ENCODE assay signal across 29 mouse cellular contexts in genomic region chr8:57650216-57650615, GRCm38 (mm10). TPM values are rescaled to one million over a fixed set of nuclear protein-coding genes. Genes with fewer than 3 reads are reported as not detected.
A peak's percentile ranks its signal among the peaks of the same experiment; 100 is the strongest.
DNase-seq lines count a peak whose midpoint lies in the region; ATAC-seq lines count a peak whose summit lies in the region.
"Had no signal": no experiment of that assay in that cellular context is flagged by ENCODE, and none has a peak within 500 bp of the region (broad histone marks: within the 10 kb centered on the region; RNA-seq: fewer than 3 reads in every experiment).

No protein-coding gene starts in this region.

- no peak overlapping the region for H3K4me3 ChIP-seq in limb, embryonic 12.5 days (replicated peaks)
- H3K4me3 ChIP-seq in limb, embryonic 10.5 days: no peak overlapping the region
- 0 out of 2 replicates have a peak overlapping the region, but pooled peaks have one; percentile 5 for H3K4me3 ChIP-seq in stomach, embryonic 15.5 days (replicated peaks)
- H3K4me3 ChIP-seq: erythroblast, embryonic 14.5 days; gastrocnemius, adult 2 months; liver, embryonic 15.5 days; neural tube, embryonic 12.5 days had no signal

- no peaks in the 10 kb centered on the region for H3K9me3 ChIP-seq in limb, embryonic 12.5 days
- no peaks in the 10 kb centered on the region for H3K9me3 ChIP-seq in limb, embryonic 10.5 days (replicated peaks)
- no peaks in the 10 kb centered on the region for H3K9me3 ChIP-seq in stomach, embryonic 15.5 days
- H3K9me3 ChIP-seq: heart, embryonic 13.5 days; hindbrain, embryonic 10.5 days; liver, embryonic 15.5 days; neural tube, embryonic 12.5 days had no signal

- DNase-seq in CD4-positive, CD25-positive, alpha-beta regulatory T cell, adult 2 months (ENCODE audit: low read depth, low spot score): peak; percentile 27
- DNase-seq in limb, embryonic 10.5 days (ENCODE audit: low spot score): no peak
- peak; percentile 46 for DNase-seq in CD4-positive helper T cell, adult 2 months (ENCODE audit: low read depth, low spot score)
- no peak for DNase-seq in urinary bladder, postnatal 14 days (ENCODE audit: low spot score)
- DNase-seq: adrenal gland, adult 2 months; adrenal gland, postnatal 36 days; cerebellum, postnatal 10 days; gastrocnemius, adult 2 months; heart, postnatal 10 days; kidney, adult 9 months; kidney, postnatal 10 days; layer of hippocampus, postnatal 36 days; left cerebral cortex, postnatal 4 days; lung, embryonic 14.5 days; midbrain, embryonic 14.5 days; right cerebral cortex, adult 18-20 months; thymus, adult 18-20 months; thymus, postnatal 25 days had no signal

- H3K27ac ChIP-seq in limb, embryonic 12.5 days: no peak overlapping the region
- no peak overlapping the region for H3K27ac ChIP-seq in limb, embryonic 10.5 days
- H3K27ac ChIP-seq in stomach, embryonic 15.5 days: no peak overlapping the region
- H3K27ac ChIP-seq: gastrocnemius, adult 2 months; heart, embryonic 13.5 days; hindbrain, embryonic 10.5 days; liver, embryonic 15.5 days; neural tube, embryonic 12.5 days had no signal

- no peaks in the 10 kb centered on the region for H3K36me3 ChIP-seq in limb, embryonic 12.5 days
- no peaks in the 10 kb centered on the region for H3K36me3 ChIP-seq in limb, embryonic 10.5 days
- H3K36me3 ChIP-seq in stomach, embryonic 15.5 days: no peaks in the 10 kb centered on the region
- H3K36me3 ChIP-seq: heart, embryonic 13.5 days; hindbrain, embryonic 10.5 days; liver, embryonic 15.5 days; neural tube, embryonic 12.5 days had no signal

- no peaks in the 10 kb centered on the region for H3K27me3 ChIP-seq in limb, embryonic 12.5 days
- H3K27me3 ChIP-seq in limb, embryonic 10.5 days (ENCODE audit: low read depth, poor library complexity, severe bottlenecking): no peaks in the 10 kb centered on the region
- no peaks in the 10 kb centered on the region for H3K27me3 ChIP-seq in stomach, embryonic 15.5 days (replicated peaks)
- H3K27me3 ChIP-seq: liver, embryonic 15.5 days; neural tube, embryonic 12.5 days had no signal

- no peak for ATAC-seq in CD4-positive, CD25-positive, alpha-beta regulatory T cell, adult 4 months
- no peak for ATAC-seq in limb, embryonic 12.5 days (ENCODE audit: insufficient number of reproducible peaks, insufficient read depth, low FRiP score, low TSS enrichment, low read depth)
- ATAC-seq in stomach, embryonic 15.5 days (ENCODE audit: insufficient read depth, low FRiP score, low read depth): no peak
- no peak for ATAC-seq in activated CD4-positive, CD25-positive, alpha-beta regulatory T cell, adult 4 months
- ATAC-seq: forebrain, embryonic 16.5 days; hindbrain, embryonic 16.5 days had no signal

- WGBS in limb, embryonic 12.5 days: 74% methylated on average over 6 of the region's 6 CpGs
- 75% methylated on average over 6 of the region's 6 CpGs for WGBS in limb, embryonic 10.5 days
- 82% methylated on average over 6 of the region's 6 CpGs for WGBS in stomach, embryonic 15.5 days

- no peak overlapping the region for H3K9ac ChIP-seq in limb, embryonic 12.5 days (replicated peaks)
- H3K9ac ChIP-seq in stomach, embryonic 15.5 days: no peak overlapping the region
- H3K9ac ChIP-seq: heart, embryonic 13.5 days; liver, embryonic 15.5 days; lung, embryonic 14.5 days; neural tube, embryonic 12.5 days had no signal

- 0 out of 2 replicates have a peak overlapping the region, but pooled peaks have one; percentile 13 for H3K4me2 ChIP-seq in limb, embryonic 12.5 days
- no peak overlapping the region for H3K4me2 ChIP-seq in stomach, embryonic 15.5 days

- H3K4me1 ChIP-seq in limb, embryonic 12.5 days (replicated peaks): peaks cover 22% of the 10 kb centered on the region
- H3K4me1 ChIP-seq in limb, embryonic 10.5 days: peaks cover 33% of the 10 kb centered on the region
- H3K4me1 ChIP-seq in stomach, embryonic 15.5 days: peaks cover 2% of the 10 kb centered on the region; the same call in 1 of the 2 replicates
- H3K4me1 ChIP-seq: neural tube, embryonic 12.5 days had no signal

RNA-seq across cellular contexts. Expression of gene Galnt7, which starts 2.6 kb away (rescaled TPM):
- polyA plus RNA-seq in CD4-positive, CD25-positive, alpha-beta regulatory T cell, adult 4 months (2017; shearing (Covaris generic)): 10 to 100 TPM; 29.7 to 36.7 TPM
- polyA plus RNA-seq in limb, embryonic 12.5 days (2016; fragmentation: Nextera tagmentation; extraction: Ambion mirVana): 15.8 and 16.7 TPM in 2 replicates
- 26.4 and 29.3 TPM in 2 replicates for polyA plus RNA-seq in limb, embryonic 10.5 days (2016; fragmentation: Nextera tagmentation; extraction: Ambion mirVana)
- polyA plus RNA-seq in stomach, embryonic 15.5 days (2015; fragmentation: Nextera tagmentation; extraction: Ambion mirVana): 32.1 TPM in 2 replicates
- polyA plus RNA-seq in activated CD4-positive, CD25-positive, alpha-beta regulatory T cell, adult 4 months (2017; shearing (Covaris generic)): 10 to 100 TPM; 24.7 to 25.9 TPM
- polyA plus RNA-seq: erythroblast, embryonic 14.5 days had no signal

Comparison
In these comparisons a context has a peak if more than half of its experiments do, and no peak if none do; other contexts are left out.
1. DNase-seq: peak in CD4-positive, CD25-positive, alpha-beta regulatory T cell, adult 2 months (single experiment) and CD4-positive helper T cell, adult 2 months (single experiment); none in limb, embryonic 10.5 days (single experiment) and urinary bladder, postnatal 14 days (single experiment).